Comparison of ENCODE assay signal across 18 mouse cellular contexts in genomic region chr5:118005728-118006127, GRCm38 (mm10). TPM values are rescaled to one million over a fixed set of nuclear protein-coding genes. Genes with fewer than 3 reads are reported as not detected.
DNase-seq lines count a peak whose midpoint lies in the region; ATAC-seq lines count a peak whose summit lies in the region.
"Had no signal": no experiment of that assay in that cellular context is flagged by ENCODE, and none has a peak within 500 bp of the region (broad histone marks: within the 10 kb centered on the region; RNA-seq: fewer than 3 reads in every experiment).

No protein-coding gene starts in this region.

- H3K27ac ChIP-seq in hindbrain, embryonic 13.5 days: no peak overlapping the region
- H3K27ac ChIP-seq in hindbrain, embryonic 12.5 days: no peak overlapping the region
- no peak overlapping the region for H3K27ac ChIP-seq in midbrain, embryonic 11.5 days (ENCODE audit: low read depth, low read length)
- H3K27ac ChIP-seq in midbrain, embryonic 14.5 days (replicated peaks; ENCODE audit: low read depth, low read length): no peak overlapping the region
- H3K27ac ChIP-seq: hindbrain, embryonic 15.5 days; limb, embryonic 13.5 days; liver, embryonic 15.5 days; neural tube, embryonic 12.5 days had no signal

- no peak overlapping the region for H3K4me3 ChIP-seq in hindbrain, embryonic 13.5 days
- H3K4me3 ChIP-seq in hindbrain, embryonic 12.5 days: no peak overlapping the region
- H3K4me3 ChIP-seq in midbrain, embryonic 11.5 days (ENCODE audit: low read depth, low read length): no peak overlapping the region
- no peak overlapping the region for H3K4me3 ChIP-seq in midbrain, embryonic 14.5 days (replicated peaks; ENCODE audit: low read depth, low read length)
- H3K4me3 ChIP-seq: erythroblast, embryonic 14.5 days; hindbrain, embryonic 15.5 days; limb, embryonic 13.5 days; liver, embryonic 15.5 days; neural tube, embryonic 12.5 days had no signal

- WGBS in hindbrain, embryonic 13.5 days: 88% methylated on average over 1 of the region's 1 CpGs
- whole genome bisulfite sequencing in hindbrain, embryonic 12.5 days: 89% methylated on average over 1 of the region's 1 CpGs
- WGBS in midbrain, embryonic 11.5 days: 91% methylated on average over 1 of the region's 1 CpGs
- 88% methylated on average over 1 of the region's 1 CpGs for WGBS in midbrain, embryonic 14.5 days

- H3K9ac ChIP-seq in hindbrain, embryonic 13.5 days: 0 out of 2 replicates have a peak overlapping the region, but pooled peaks have one; percentile 5
- no peak overlapping the region for H3K9ac ChIP-seq in hindbrain, embryonic 12.5 days
- H3K9ac ChIP-seq in midbrain, embryonic 11.5 days (ENCODE audit: low read length): no peak overlapping the region
- H3K9ac ChIP-seq in midbrain, embryonic 14.5 days (replicated peaks; ENCODE audit: low read length): no peak overlapping the region
- H3K9ac ChIP-seq: hindbrain, embryonic 15.5 days; limb, embryonic 13.5 days; liver, embryonic 15.5 days; neural tube, embryonic 12.5 days had no signal

- ATAC-seq in hindbrain, embryonic 13.5 days (ENCODE audit: low FRiP score): no peak
- ATAC-seq in hindbrain, embryonic 12.5 days (ENCODE audit: low FRiP score): no peak
- ATAC-seq in midbrain, embryonic 11.5 days (ENCODE audit: low FRiP score): peak; percentile 1; the same call in 1 of the 2 replicates
- no peak for ATAC-seq in midbrain, embryonic 14.5 days (ENCODE audit: low FRiP score, low TSS enrichment)
- ATAC-seq in megakaryocyte, adult 5-6 weeks (ENCODE audit: poor library complexity, severe bottlenecking): no peak
- ATAC-seq: forebrain, embryonic 14.5 days; intestine, embryonic 16.5 days had no signal

- no peaks in the 10 kb centered on the region for H3K9me3 ChIP-seq in hindbrain, embryonic 13.5 days
- no peaks in the 10 kb centered on the region for H3K9me3 ChIP-seq in hindbrain, embryonic 12.5 days (replicated peaks)
- H3K9me3 ChIP-seq in midbrain, embryonic 11.5 days (ENCODE audit: control insufficient read depth, low read length): no peaks in the 10 kb centered on the region
- H3K9me3 ChIP-seq in midbrain, embryonic 14.5 days (ENCODE audit: control insufficient read depth, low read length): no peaks in the 10 kb centered on the region
- H3K9me3 ChIP-seq: hindbrain, embryonic 15.5 days; limb, embryonic 13.5 days; liver, embryonic 15.5 days; neural tube, embryonic 12.5 days had no signal

- H3K4me1 ChIP-seq in hindbrain, embryonic 13.5 days (replicated peaks): peaks cover 7% of the 10 kb centered on the region
- no peaks in the 10 kb centered on the region for H3K4me1 ChIP-seq in hindbrain, embryonic 12.5 days
- no peaks in the 10 kb centered on the region for H3K4me1 ChIP-seq in midbrain, embryonic 11.5 days (ENCODE audit: control insufficient read depth, insufficient read depth, low read length)
- H3K4me1 ChIP-seq in midbrain, embryonic 14.5 days (ENCODE audit: control insufficient read depth, insufficient read depth, low read length): no peaks in the 10 kb centered on the region
- H3K4me1 ChIP-seq: hindbrain, embryonic 15.5 days; limb, embryonic 13.5 days; liver, embryonic 15.5 days; neural tube, embryonic 12.5 days had no signal

- DNase-seq in midbrain, embryonic 11.5 days (ENCODE audit: low spot score, missing footprints): no peak
- DNase-seq in midbrain, embryonic 14.5 days: no peak
- peak; percentile 83 for DNase-seq in cerebellum, adult 9-10 months
- no peak for DNase-seq in gastrocnemius, postnatal 25 days
- DNase-seq in retina, postnatal 1 day: no peak
- DNase-seq: lung, postnatal 10 days; right cerebral cortex, postnatal 14 days had no signal

- H3K4me2 ChIP-seq in hindbrain, embryonic 13.5 days: no peak overlapping the region
- no peak overlapping the region for H3K4me2 ChIP-seq in hindbrain, embryonic 12.5 days (replicated peaks)
- H3K4me2 ChIP-seq in midbrain, embryonic 11.5 days: no peak overlapping the region
- H3K4me2 ChIP-seq in midbrain, embryonic 14.5 days (ENCODE audit: low read length): no peak overlapping the region
- H3K4me2 ChIP-seq: heart, embryonic 11.5 days; hindbrain, embryonic 15.5 days; limb, embryonic 13.5 days; liver, embryonic 15.5 days; neural tube, embryonic 12.5 days had no signal

- H3K36me3 ChIP-seq in hindbrain, embryonic 13.5 days: peaks cover 95% of the 10 kb centered on the region
- H3K36me3 ChIP-seq in hindbrain, embryonic 12.5 days: peaks cover 90% of the 10 kb centered on the region
- peaks cover 41% of the 10 kb centered on the region for H3K36me3 ChIP-seq in midbrain, embryonic 11.5 days (ENCODE audit: control insufficient read depth, insufficient read depth, low read length)
- H3K36me3 ChIP-seq in midbrain, embryonic 14.5 days (ENCODE audit: control insufficient read depth, insufficient read depth, low read length): peaks cover 94% of the 10 kb centered on the region

- H3K27me3 ChIP-seq in hindbrain, embryonic 13.5 days: no peaks in the 10 kb centered on the region
- no peaks in the 10 kb centered on the region for H3K27me3 ChIP-seq in hindbrain, embryonic 12.5 days
- H3K27me3 ChIP-seq in midbrain, embryonic 11.5 days (ENCODE audit: control insufficient read depth, insufficient read depth, low read length): no peaks in the 10 kb centered on the region
- H3K27me3 ChIP-seq in midbrain, embryonic 14.5 days (ENCODE audit: control insufficient read depth, insufficient read depth, low read length): no peaks in the 10 kb centered on the region
- H3K27me3 ChIP-seq: hindbrain, embryonic 15.5 days; limb, embryonic 13.5 days; liver, embryonic 15.5 days; neural tube, embryonic 12.5 days had no signal

RNA-seq across cellular contexts. Expression of gene Tesc, which starts 21.8 kb away (rescaled TPM):
- polyA plus RNA-seq in hindbrain, embryonic 13.5 days (2015; fragmentation: Nextera tagmentation; extraction: Ambion mirVana): 1.6 and 2.0 TPM in 2 replicates
- polyA plus RNA-seq in hindbrain, embryonic 12.5 days (2016; fragmentation: Nextera tagmentation; extraction: Ambion mirVana): 0.53 and 0.56 TPM in 2 replicates
- polyA plus RNA-seq in midbrain, embryonic 11.5 days (2014; fragmentation: Nextera tagmentation; extraction: Ambion mirVana): 0.69 and 1.2 TPM in 2 replicates
- 4.4 and 4.9 TPM in 2 replicates for polyA plus RNA-seq in midbrain, embryonic 14.5 days (2014; fragmentation: Nextera tagmentation; extraction: Ambion mirVana)
- 1 to 10 TPM in 1 of 2 experiments, under 1 TPM in 1; 0.28 to 1.0 TPM for total RNA-seq in gastrocnemius, postnatal 25 days (2021)
- total RNA-seq in megakaryocyte, adult 5-6 weeks (2015): 1.8 and 4.2 TPM in 2 replicates
- 2.2 and 2.4 TPM in 2 replicates for total RNA-seq in megakaryocyte, adult 5-6 weeks (2017)

RNA-seq across cellular contexts. Expression of gene Fbxo21, which starts 29.2 kb away (rescaled TPM):
- 141 and 149 TPM in 2 replicates for polyA plus RNA-seq in hindbrain, embryonic 13.5 days (2015; fragmentation: Nextera tagmentation; extraction: Ambion mirVana)
- polyA plus RNA-seq in hindbrain, embryonic 12.5 days (2016; fragmentation: Nextera tagmentation; extraction: Ambion mirVana): 132 and 133 TPM in 2 replicates
- polyA plus RNA-seq in midbrain, embryonic 11.5 days (2014; fragmentation: Nextera tagmentation; extraction: Ambion mirVana): 90.9 and 93.4 TPM in 2 replicates
- 128 and 163 TPM in 2 replicates for polyA plus RNA-seq in midbrain, embryonic 14.5 days (2014; fragmentation: Nextera tagmentation; extraction: Ambion mirVana)
- total RNA-seq in gastrocnemius, postnatal 25 days (2021): 10 to 100 TPM in 1 of 2 experiments, 1 to 10 TPM in 1; 8.1 to 12.9 TPM
- 2.0 and 3.1 TPM in 2 replicates for total RNA-seq in megakaryocyte, adult 5-6 weeks (2015)
- total RNA-seq in megakaryocyte, adult 5-6 weeks (2017): 4.2 and 4.8 TPM in 2 replicates
